Mouse (Mus musculus) frontal cortex, postnatal 25 days (tissue): Measurements from ENCODE around the gene Wdr18.

Experiments
- DNase-seq, 2 experiments: peaks; one replicate each; pipeline ENCODE4 v3.0.0; 2022; ENCODE audit warnings: low spot score in 2 of 2

Gene Wdr18

DNA sequence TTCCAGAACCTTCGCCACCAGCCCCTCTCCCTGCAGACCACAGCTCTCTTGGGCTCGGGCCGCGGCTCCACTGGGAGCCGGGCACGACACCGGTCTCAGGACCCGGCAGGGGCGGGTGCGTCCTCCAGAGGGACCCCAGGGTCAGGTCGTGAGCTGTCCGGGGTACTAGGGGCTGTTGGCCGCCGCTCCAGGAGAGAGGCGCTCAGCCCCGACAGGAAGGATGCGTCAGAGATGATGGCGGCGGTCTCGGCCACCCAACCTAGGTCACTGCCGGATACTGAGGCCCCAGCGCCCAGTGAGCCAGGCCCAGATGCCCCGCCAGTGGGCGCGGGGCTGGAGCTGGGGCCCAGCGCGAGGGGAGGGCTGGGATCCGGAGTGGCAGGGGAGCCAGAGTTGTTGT lies 17.4 kb downstream of the Wdr18 start:
- no peak for DNase-seq

DNA sequence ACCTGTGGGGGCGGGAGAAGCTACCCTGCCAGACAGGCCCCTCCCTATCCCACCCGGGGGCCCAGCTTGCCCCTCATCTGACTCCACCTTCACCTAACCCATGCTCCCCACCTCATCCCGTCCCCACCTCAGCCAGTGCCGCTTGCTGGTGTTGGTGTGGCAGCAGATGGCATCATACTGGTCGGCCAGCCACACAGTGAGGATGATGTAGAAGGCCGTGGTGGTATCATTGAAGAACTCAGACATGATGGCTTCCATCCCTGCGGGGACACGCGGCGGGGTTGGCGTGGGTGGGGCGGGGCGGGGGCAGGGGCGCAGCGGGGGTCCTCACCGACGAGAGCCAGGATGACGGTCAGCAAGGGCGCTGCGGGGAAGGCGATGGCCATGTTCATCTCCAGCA lies 18.1 kb downstream of the Wdr18 start:
- no peak for DNase-seq

DNA sequence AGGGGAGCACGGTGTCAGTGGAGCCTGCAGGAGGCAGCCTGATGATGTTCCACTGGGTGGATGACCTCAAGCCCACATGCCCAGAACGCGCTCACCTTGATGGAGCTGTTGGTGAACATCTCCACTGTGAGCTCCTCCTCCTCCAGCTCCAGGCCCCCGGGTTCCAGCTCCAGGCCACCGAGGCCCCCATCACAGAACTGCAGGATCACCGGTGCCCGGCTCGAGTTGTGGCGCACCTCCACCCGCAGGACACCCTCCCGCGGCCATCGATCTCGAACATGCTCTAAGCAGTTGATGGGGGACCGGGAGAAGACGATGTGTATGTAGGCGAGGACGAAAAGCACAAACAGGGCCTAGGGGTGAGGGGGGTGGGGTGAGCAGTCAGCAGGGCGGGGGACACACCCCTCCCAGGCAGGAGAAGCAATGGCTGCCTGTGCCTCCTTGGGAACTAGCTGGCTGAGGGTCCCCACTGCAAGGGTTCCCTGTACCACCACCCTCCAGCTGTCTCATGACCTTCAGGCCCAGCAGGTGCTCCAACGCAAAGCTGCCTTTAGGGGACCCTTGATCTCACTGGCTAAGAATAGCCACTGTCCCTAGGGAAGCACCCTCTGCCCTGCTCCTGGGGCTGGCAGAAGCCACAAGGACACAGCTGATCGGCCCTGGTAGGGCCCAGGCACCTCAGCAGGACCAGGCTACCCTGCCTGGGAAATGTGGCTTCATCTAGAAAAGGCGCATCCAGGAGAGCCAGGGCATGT lies 19.6 kb downstream of the Wdr18 start:
- no peak for DNase-seq

DNA sequence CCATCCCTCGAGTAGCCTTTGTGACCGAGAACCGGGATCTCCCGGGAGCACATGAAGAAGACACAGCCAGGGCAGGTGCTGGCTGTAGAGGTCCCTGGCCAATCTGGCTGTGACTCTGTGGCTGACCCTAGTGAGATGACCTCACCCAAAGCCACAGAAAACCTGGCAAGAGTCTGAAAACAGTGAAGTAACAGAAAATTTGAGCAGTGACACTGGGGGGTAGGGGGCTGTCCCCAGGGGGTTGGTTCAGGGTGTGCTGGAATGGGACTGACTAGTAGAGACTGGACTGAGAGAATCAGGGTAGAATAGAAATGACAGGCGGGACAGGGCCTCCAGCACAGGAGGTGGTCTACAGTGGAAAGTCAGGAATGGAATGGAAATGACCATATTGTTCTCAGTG lies 23.3 kb downstream of the Wdr18 start:
- no peak for DNase-seq

DNA sequence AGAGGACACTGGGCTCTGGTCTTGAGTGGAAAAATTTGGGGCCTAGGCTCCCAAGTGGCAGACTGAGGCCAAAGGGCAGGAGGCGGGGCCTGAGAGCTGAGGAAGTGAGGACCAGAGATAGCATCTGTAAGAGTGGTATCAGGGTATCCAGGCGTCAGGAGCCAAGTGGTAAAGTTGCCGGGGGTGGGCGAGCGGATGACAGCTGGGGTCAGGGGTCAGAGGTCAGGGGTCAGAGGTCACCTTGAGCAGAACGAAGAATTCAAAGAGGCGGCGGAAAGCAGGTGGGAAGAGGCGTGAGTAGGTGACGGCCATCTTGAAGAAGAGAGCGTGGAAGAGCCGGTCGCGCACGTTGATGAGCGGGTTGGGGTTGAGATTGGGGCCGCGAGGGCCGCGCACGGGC lies 23.7 kb downstream of the Wdr18 start:
- DNase-seq, result peak; percentile 54 to 58

DNA sequence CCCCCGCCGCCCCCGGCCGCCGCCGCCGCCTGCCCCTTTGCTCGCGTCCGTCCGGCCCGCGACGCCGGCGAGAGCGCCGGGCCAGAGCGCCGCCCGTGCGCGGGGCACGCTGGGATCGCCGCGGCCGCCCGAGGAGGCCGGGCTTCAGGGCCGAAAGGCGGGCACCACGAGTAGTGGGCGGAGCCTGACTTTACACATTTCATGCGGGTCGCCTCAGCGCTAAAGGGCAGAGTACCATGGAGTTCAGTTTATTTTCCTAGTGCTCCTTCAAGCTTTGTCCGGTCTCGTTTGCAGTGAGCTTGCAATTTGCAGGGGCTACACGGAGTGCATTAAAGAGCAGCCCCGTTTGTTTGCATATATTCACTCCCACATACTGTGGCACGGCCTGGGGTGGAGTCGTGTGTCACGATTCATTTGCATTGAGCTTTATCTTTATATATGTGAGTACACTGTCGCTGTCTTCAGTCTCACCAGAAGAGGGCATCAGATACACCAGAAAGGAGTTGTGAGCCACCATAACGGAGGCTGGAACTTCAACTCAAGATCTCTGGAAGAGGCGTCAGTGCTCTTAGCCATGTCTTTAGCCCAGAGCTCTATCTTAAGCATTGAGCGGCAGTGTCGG lies 24.4 kb downstream of the Wdr18 start, which contains the start of gene Tmem259:
Gene Tmem259 (minus strand): TSS at position 136 of the 622 bp plus-strand sequence.
- peak; percentile 67 to 76 for DNase-seq

DNA sequence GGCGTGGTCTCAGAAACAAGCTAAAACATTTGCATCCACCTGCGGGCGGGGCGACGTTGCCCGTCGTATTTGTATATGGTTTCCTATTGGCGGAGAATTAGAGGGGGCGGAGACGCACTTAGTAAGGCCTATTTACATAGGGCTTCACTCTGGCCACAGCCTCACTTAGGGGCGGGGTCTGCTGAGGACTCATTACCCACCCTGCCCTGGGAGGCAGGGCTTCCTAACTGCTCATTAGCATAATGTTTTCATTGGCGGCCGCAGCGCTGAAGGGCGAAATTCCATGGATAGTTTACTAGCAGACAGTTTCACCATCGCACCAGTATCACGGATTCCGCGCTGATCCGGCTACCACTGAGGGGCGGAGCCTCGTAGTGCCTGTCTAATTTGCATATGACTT lies 24.9 kb downstream of the Wdr18 start:
- DNase-seq, result peak; percentile 89 to 92

DNA sequence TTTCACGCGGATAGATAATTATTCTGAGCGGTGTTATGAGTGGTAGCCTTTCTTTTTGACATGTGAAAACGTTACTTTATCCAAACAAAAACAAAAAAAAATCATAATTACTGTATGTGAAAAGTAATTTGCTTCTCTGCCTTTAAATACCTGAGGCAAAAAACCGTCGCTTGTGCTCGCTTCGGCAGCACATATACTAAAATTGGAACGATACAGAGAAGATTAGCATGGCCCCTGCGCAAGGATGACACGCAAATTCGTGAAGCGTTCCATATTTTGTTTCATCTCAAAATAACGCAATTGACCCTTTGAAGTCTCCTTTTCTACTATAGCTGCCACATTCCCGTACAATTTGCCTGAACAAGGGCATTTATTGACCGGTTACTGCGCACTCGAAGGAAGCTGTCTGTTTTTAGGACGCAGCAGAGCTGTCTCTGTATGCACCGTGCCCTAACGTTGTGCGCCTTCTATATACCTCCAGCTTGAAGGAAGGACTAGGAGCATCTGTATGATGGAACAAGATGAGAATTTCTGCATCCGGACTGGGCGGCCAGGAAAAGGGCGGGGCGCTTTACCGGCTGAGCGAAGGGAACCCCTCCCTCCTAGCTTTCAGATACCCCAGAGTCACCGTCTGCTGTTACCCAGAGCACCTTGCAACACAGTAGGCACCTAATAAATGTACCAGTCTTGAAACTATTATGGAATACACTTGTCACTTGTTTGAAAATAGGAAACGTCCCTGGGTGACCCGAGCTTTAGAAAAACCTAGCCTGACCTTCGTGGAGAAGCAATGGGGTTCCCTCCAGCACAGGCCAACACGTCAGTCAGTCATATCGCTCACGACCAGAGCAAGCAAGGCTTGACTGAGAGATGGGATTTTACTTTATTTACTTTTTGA lies 25.6 kb downstream of the Wdr18 start:
- DNase-seq, result peak; percentile 46 to 50

DNA sequence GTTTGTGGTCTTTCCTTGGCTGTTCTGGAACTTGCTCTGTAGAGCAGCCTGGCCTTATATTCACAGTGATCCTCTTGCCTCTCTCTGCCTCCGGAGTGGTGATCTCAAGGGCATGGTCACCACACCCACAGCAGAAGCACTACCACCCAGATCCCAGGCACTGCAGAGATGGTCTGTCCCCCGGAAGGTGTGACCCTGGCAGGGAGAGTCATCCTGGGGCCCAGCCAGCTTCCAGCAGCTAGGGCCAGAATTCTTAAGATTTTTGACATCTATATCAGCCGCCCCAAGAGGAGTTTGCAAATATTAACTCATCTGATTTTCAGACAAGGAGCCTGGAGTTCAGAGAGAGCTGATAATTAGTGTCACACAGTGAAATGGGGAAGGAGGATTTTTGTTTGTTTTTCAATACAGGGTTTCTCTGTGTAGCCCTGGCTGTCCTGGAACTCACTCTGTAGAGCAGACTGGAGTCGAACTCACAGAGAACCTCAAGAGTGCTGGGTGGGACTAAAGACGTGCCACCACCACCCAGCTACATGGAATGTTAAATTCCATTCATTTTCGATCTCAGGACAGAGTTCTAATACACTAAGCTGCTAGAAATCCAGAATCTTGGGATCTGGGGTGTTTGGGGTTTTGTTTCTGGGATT lies 26.4 kb downstream of the Wdr18 start:
- no peak for DNase-seq

DNA sequence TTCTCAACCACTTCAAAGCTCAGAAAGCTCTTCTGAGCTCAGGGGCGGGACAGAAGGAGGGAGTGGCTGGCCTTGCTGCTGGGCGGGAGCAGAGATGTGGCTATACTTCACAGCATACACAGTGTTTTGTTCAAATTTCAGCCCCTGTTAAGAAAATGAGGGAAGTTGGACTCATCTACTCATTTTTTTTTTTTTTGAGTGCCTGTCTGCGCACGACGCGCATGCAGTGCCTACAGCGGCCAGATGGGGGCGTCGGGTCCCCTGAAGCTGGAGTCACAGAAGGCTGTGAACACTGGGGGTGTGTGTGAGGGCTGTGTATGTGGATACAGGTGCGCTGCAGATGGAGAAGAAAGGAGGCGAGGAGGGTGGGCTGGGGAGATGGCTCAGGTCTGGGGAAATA lies 27.0 kb downstream of the Wdr18 start:
- DNase-seq, result peak; percentile 76 to 77

DNA sequence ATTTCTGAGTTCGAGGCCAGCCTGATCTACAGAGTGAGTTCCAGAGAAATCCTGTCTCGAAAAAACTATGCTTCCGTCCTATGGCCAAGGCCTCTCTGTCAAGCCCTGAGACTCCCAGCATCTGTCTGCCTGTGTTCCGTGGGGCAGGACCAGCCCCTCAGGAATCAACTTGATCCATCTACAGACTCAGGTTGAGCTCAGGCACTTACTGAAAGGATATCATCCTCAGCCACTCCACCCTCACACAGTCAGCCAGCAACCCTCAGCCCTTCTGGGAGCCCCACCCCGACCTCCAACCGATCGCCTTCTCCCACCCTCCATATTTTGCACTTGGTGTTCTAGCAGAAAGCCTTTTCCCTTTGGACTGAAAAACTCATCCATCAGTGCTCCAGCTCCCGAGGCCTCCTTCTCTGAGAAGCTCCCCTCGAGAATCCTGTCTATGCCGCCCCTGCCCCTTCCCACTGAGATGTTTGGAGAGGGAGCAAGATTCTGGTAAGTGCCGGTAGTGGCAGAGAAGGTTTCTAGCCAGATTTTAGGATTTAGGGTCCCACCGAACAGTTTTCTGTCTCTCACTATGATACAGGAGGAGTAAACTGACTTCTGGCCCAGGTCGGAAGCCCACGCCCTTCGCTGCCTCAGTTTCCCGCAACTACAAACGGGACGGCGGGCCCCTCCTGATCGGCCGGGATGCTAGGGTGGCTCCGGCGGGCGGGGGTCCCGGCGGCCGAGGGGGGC lies 28.0 kb downstream of the Wdr18 start:
- no peak for DNase-seq

DNA sequence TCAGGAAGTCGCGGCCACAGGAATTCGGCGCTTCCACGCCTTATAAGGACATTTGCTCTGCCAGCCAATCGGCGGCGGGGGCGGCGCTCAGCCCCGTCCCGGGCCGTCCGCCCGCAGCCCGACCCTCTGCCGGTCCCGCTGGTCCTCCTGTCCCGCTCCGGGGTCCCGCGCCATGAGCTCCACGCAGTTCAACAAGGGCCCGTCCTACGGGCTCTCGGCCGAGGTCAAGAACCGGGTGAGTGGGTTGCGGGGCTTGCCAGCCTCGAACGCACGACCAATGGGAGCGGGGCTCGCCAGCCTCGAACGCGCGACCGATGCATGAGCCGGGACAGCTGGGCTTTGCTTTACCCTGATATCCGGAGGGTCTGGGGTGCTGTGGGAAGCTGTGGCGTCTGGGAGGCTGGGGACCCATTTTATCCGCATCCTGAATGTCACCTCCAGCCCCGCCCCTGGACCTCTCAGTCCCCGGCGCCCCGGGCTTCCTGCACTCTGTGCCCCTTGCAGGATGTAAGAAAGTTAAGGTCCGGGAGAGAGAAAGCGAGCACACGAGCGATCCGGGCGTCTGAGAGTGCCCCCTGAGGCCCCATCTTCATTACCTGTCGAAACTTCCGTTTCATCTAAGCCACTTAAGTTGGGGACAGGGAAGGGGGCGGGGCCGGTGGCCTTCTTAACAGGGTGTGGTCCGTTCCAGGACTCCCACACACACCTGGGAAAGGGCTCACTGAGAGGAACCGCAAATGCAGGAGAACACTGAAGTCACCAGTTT lies 28.7 kb downstream of the Wdr18 start, which contains the start of gene Cnn2:
Gene Cnn2 (plus strand): TSS at position 79 of the 766 bp plus-strand sequence.
- no peak for DNase-seq

DNA sequence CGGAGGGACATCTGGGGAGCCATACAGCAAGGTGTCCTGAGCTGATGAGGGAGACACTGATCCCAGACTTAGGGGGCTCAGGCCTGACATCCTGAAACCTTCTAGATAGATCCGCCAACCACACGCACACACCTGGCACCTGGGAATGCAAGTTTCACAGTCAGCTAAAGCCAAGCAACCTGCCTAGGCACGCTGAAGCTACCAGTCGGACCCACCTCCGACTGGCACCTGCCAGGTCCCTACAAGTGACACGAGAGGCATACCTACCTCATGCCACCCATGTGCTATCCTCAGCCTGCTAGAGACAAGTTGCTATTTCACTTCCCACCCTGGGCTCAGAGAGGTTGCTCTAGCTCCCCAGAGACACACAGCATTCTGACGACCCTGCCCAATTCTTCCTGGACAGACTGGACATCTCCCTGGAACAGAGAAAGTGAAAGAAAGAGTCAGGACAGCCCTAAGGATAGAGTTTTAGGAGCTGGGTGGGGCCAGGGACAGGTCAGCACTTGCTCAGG lies 29.4 kb downstream of the Wdr18 start:
- no peak for DNase-seq

DNA sequence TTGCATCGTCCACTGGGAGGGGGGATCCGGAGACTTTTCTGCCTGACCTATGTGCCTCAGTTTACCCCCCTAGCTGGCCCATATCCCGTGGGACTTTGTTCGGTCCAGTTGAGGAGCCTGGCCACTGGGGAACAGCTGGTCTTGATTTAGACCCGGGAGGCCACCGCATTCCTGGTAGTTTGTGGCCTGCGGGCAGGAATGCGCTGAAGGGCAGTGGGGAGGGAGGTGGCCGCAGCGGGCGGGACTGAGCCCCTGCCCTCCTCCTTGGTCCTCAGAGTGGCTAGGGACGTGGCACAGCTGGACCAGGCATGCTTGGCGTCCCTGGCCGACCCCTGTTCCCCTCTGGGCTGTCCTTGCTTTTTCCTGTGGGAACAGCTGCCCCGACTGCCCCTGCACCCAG lies 29.9 kb downstream of the Wdr18 start:
- no peak for DNase-seq

DNA sequence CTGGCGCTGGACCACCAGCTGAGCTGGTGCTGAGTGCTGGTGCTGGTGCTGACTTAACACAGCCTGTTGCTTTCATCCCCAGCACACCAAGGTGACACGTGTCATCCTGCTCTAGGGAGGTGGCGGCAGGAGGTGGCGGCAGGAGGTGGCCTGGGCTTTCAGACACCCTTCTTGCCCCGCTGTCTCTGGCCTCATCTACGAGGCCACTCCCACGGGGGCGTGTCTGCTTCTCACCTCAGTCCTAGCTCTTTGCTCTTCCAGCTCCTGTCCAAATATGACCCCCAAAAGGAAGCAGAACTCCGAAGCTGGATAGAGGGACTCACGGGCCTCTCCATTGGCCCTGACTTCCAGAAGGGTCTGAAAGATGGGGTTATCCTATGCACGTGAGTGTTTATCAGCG lies 31.1 kb downstream of the Wdr18 start:
- DNase-seq, result no peak

DNA sequence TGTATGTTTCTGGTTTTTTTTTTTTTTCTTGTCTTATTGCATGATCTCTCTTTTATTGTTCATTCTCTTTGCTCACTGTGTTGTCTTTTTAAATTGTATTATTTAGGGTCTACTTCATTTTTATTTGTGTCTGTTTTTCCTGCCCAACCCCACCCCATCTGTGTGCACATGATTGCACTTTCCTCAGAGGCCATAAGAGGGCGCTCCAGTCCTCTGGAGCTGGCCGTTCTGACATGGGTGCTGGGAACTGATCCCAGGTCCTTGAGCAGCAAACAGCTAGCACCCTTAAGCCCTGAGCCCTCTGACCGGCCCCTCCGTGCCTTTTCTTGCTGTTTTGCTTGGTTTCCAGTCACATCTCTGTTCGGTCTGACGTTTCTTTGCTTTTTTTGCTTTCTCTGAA lies 31.6 kb downstream of the Wdr18 start:
- no peak for DNase-seq

DNA sequence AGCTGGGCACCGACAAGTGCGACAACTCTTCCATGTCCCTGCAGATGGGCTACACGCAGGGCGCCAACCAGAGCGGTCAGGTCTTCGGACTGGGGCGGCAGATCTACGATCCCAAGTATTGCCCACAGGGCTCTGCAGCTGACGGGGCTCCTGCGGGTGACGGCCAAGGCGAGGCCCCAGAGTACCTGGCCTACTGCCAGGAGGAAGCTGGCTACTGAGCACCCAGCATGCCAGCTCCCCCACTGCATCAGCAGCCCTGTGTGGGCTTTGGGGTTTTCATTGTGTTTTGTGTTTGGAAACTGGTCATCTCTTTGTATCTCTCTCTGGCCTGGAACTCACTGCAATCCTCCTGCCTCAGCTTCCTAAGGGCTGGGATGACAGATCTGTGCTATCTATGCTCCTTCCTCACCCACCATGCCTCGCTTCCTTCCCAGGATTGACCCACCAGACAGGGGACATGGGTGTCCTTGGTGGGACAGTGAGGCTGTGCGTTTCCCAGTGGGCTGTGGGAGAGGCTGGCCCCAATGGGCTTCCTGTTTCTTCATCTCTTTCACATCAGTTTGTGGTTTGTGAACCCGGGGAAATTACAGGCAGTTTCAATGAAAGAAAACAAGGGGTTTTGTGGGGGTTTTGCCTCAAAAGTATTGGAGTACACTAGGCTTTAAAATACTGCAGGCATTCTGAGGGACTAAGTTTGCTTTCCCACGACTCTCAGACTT lies 34.6 kb downstream of the Wdr18 start:
- DNase-seq, result no peak

DNA sequence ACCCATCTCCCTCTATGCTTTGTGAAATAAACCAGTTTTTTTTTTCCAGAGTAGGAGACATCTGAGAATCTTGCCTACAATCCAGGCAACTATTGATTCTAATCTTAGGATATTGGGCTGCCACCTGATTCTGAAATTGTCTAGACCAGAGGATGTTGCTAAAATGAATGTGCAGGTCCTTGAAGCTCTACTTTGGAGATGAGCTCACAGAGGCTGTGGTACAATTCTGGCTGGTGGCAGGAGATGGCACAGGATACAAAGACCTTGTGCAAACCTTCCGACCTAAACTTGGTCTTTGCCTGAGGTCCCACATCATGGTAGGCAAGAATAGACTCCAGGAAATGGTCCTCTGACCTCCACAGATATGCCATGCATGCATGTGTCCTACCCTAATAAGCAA lies 35.7 kb downstream of the Wdr18 start:
- no peak for DNase-seq

DNA sequence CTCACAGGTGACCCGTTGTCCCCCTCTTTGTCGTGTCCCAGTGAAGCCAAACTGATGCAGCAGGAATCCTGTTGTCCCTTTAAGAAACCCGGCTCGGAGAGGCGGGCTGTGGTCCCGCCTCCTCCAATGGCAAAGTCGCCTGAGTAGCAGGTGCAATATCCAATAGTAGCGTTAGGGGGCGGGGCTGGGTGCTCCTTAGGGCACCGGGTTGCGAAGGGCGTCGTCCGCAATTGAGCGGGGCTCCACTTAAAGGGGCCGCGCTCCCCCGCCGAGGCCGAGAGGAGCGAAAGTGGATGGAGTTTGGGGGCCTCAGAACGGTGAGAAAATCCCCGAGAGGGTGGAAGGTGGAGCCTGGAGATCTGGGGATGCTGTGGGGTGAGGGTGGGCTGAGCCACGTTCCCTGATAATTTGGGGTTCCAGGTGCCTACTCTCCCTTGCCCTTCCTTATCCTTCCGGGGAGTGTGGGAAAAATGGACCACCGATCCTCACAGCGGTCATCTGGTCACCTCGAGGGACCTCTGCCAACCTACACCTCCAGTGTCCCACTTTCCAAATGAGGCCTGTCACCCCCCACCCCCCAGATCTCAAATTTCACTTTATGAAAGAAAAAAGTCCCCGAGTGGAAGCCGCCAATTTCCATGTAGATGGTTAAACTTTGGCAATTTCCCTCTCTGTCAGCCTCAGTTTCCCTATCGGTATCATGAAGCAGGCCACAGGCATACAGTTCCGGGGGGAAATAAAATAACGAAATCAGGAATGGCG lies 36.5 kb downstream of the Wdr18 start, which contains the start of gene Abca7:
Gene Abca7 (plus strand): TSS at position 223 of the 762 bp plus-strand sequence.
- peak; percentile 96 for DNase-seq
